Mouse (Mus musculus): ENCODE results near the gene Secisbp2. TPM values are rescaled to one million over a fixed set of nuclear protein-coding genes. Genes with fewer than 3 reads are reported as not detected.

The Secisbp2 gene
- polyA plus RNA-seq, 1 experiment from 2014 or later = 27.7 TPM

GRCm38 (mm10) chr13:51644829-51645789, 6.4 kb upstream of the Secisbp2 start, which contains the start of gene Cks2:
TSS of gene Cks2 (plus strand) at chr13:51645232.
- peak within 1 kb of the TSS; percentile 85 to 87 for H3K27ac ChIP-seq (replicated peaks in 1 of 2; ENCODE audit: control insufficient read depth in 1 of 2, insufficient read depth in 1 of 2, low read depth in 2 of 2, low read length in 2 of 2)
- WGBS = under 1% methylated on average over 83 of the region's 83 CpGs
- no peaks in the 10 kb centered on the region for H3K9me3 ChIP-seq (ENCODE audit: control insufficient read depth, low read length)
- peaks cover 5% of the 10 kb centered on the region; the same call in 1 of the 2 replicates for H3K36me3 ChIP-seq (ENCODE audit: control insufficient read depth, insufficient read depth, low read length)
- peak within 1 kb of the TSS; percentile 93 for H3K9ac ChIP-seq (ENCODE audit: low read length)
- peaks cover 0 to 21% of the 10 kb centered on the region in 2 experiments; a peak in 3 of 4 replicates for H3K4me1 ChIP-seq (ENCODE audit: control insufficient read depth in 2 of 2, insufficient read depth in 2 of 2, low read length in 2 of 2)
- no peaks in the 10 kb centered on the region for H3K27me3 ChIP-seq (ENCODE audit: control insufficient read depth, insufficient read depth, low read length)
- H3K4me3 ChIP-seq (ENCODE audit: control insufficient read depth in 1 of 2, insufficient read depth in 1 of 2, low read depth in 1 of 2, low read length in 2 of 2) = peak within 1 kb of the TSS; percentile 85 to 91
- ATAC-seq (ENCODE audit: insufficient number of reproducible peaks, insufficient read depth, low FRiP score, low read depth) = peak; percentile 95
- peak within 1 kb of the TSS; percentile 69 for H3K4me2 ChIP-seq (ENCODE audit: low read length)

- ATAC-seq (ENCODE audit: insufficient number of reproducible peaks, insufficient read depth, low FRiP score, low read depth) = no peak
- peak overlapping the region; percentile 93 for H3K9ac ChIP-seq (ENCODE audit: low read length)
- H3K27ac ChIP-seq (replicated peaks in 1 of 2; ENCODE audit: control insufficient read depth in 1 of 2, insufficient read depth in 1 of 2, low read depth in 2 of 2, low read length in 2 of 2) = peak overlapping the region; percentile 47 to 87
- H3K4me2 ChIP-seq (ENCODE audit: low read length) = peak overlapping the region; percentile 69
- peak overlapping the region; percentile 85 to 91 for H3K4me3 ChIP-seq (ENCODE audit: control insufficient read depth in 1 of 2, insufficient read depth in 1 of 2, low read depth in 1 of 2, low read length in 2 of 2)
- peaks cover 9% of the 10 kb centered on the region for H3K36me3 ChIP-seq (ENCODE audit: control insufficient read depth, insufficient read depth, low read length)
- H3K4me1 ChIP-seq (ENCODE audit: control insufficient read depth in 2 of 2, insufficient read depth in 2 of 2, low read length in 2 of 2) = peaks cover 0 to 24% of the 10 kb centered on the region in 2 experiments; a peak in 3 of 4 replicates
- no peaks in the 10 kb centered on the region for H3K9me3 ChIP-seq (ENCODE audit: control insufficient read depth, low read length)
- H3K27me3 ChIP-seq (ENCODE audit: control insufficient read depth, insufficient read depth, low read length) = no peaks in the 10 kb centered on the region
- WGBS = 0% methylated on average over 7 of the region's 7 CpGs
Observed at GRCm38 (mm10) chr13:51645872-51646271, 5.6 kb upstream of the Secisbp2 start.

GRCm38 (mm10) chr13:51646362-51647027, 5.0 kb upstream of the Secisbp2 start:
- Histone ChIP-seq H3K9ac (ENCODE audit: low read length) (peak overlapping the region; percentile 93), H3K9me3 (ENCODE audit: control insufficient read depth, low read length) (no peaks in the 10 kb centered on the region)

GRCm38 (mm10) chr13:51647770-51648169, 3.7 kb upstream of the Secisbp2 start:
- Histone ChIP-seq H3K36me3 (ENCODE audit: control insufficient read depth, insufficient read depth, low read length) (peaks cover 19% of the 10 kb centered on the region), H3K27ac (replicated peaks in 1 of 2; ENCODE audit: control insufficient read depth in 1 of 2, insufficient read depth in 1 of 2, low read depth in 2 of 2, low read length in 2 of 2) (no peak overlapping the region), H3K27me3 (ENCODE audit: control insufficient read depth, insufficient read depth, low read length) (no peaks in the 10 kb centered on the region), H3K4me3 (ENCODE audit: control insufficient read depth in 1 of 2, insufficient read depth in 1 of 2, low read depth in 1 of 2, low read length in 2 of 2) (peak overlapping the region in 1 of 2 experiments; percentile 91; a peak in 2 of 4 replicates), H3K9ac (ENCODE audit: low read length) (peak overlapping the region; percentile 46; the same call in 1 of the 2 replicates), H3K4me2 (ENCODE audit: low read length) (peak overlapping the region; percentile 69), H3K4me1 (ENCODE audit: control insufficient read depth in 2 of 2, insufficient read depth in 2 of 2, low read length in 2 of 2) (peaks cover 5 to 33% of the 10 kb centered on the region in 2 experiments; a peak in 3 of 4 replicates), H3K9me3 (ENCODE audit: control insufficient read depth, low read length) (no peaks in the 10 kb centered on the region)
- ATAC-seq (ENCODE audit: insufficient number of reproducible peaks, insufficient read depth, low FRiP score, low read depth) = no peak
- WGBS = 82% methylated on average over 3 of the region's 3 CpGs

More at GRCm38 (mm10) chr13:51646362-51647027, 5.0 kb upstream of the Secisbp2 start:
- no peak overlapping the region for H3K27ac ChIP-seq (replicated peaks in 1 of 2; ENCODE audit: control insufficient read depth in 1 of 2, insufficient read depth in 1 of 2, low read depth in 2 of 2, low read length in 2 of 2)
- ATAC-seq (ENCODE audit: insufficient number of reproducible peaks, insufficient read depth, low FRiP score, low read depth) = no peak
- peak overlapping the region; percentile 69 for H3K4me2 ChIP-seq (ENCODE audit: low read length)
- peak overlapping the region; percentile 85 to 91 for H3K4me3 ChIP-seq (ENCODE audit: control insufficient read depth in 1 of 2, insufficient read depth in 1 of 2, low read depth in 1 of 2, low read length in 2 of 2)
- peaks cover 14% of the 10 kb centered on the region for H3K36me3 ChIP-seq (ENCODE audit: control insufficient read depth, insufficient read depth, low read length)
- no peaks in the 10 kb centered on the region for H3K27me3 ChIP-seq (ENCODE audit: control insufficient read depth, insufficient read depth, low read length)
- H3K4me1 ChIP-seq (ENCODE audit: control insufficient read depth in 2 of 2, insufficient read depth in 2 of 2, low read length in 2 of 2) = peaks cover 3 to 26% of the 10 kb centered on the region in 2 experiments; a peak in 3 of 4 replicates
- 18% methylated on average over 3 of the region's 3 CpGs for WGBS

- Histone ChIP-seq H3K27me3 (ENCODE audit: control insufficient read depth, insufficient read depth, low read length) (no peaks in the 10 kb centered on the region), H3K9ac (ENCODE audit: low read length) (no peak overlapping the region)
- 78% methylated on average over 4 of the region's 4 CpGs for WGBS
Observed at GRCm38 (mm10) chr13:51648237-51648636, 3.3 kb upstream of the Secisbp2 start.

GRCm38 (mm10) chr13:51649740-51650139, 1.8 kb upstream of the Secisbp2 start:
- H3K36me3 ChIP-seq (ENCODE audit: control insufficient read depth, insufficient read depth, low read length) = peaks cover 35% of the 10 kb centered on the region
- H3K4me2 ChIP-seq (ENCODE audit: low read length) = no peak overlapping the region
- peaks cover 5 to 39% of the 10 kb centered on the region in 2 experiments; a peak in 3 of 4 replicates for H3K4me1 ChIP-seq (ENCODE audit: control insufficient read depth in 2 of 2, insufficient read depth in 2 of 2, low read length in 2 of 2)
- no peak overlapping the region for H3K4me3 ChIP-seq (ENCODE audit: control insufficient read depth in 1 of 2, insufficient read depth in 1 of 2, low read depth in 1 of 2, low read length in 2 of 2)
- 64% methylated on average over 1 of the region's 1 CpGs for WGBS
- no peaks in the 10 kb centered on the region for H3K27me3 ChIP-seq (ENCODE audit: control insufficient read depth, insufficient read depth, low read length)
- no peak overlapping the region for H3K27ac ChIP-seq (replicated peaks in 1 of 2; ENCODE audit: control insufficient read depth in 1 of 2, insufficient read depth in 1 of 2, low read depth in 2 of 2, low read length in 2 of 2)
- ATAC-seq (ENCODE audit: insufficient number of reproducible peaks, insufficient read depth, low FRiP score, low read depth) = no peak
- no peaks in the 10 kb centered on the region for H3K9me3 ChIP-seq (ENCODE audit: control insufficient read depth, low read length)
- no peak overlapping the region for H3K9ac ChIP-seq (ENCODE audit: low read length)

More at GRCm38 (mm10) chr13:51648237-51648636, 3.3 kb upstream of the Secisbp2 start:
- Histone ChIP-seq H3K4me1 (ENCODE audit: control insufficient read depth in 2 of 2, insufficient read depth in 2 of 2, low read length in 2 of 2) (peaks cover 5 to 33% of the 10 kb centered on the region in 2 experiments; a peak in 3 of 4 replicates), H3K27ac (replicated peaks in 1 of 2; ENCODE audit: control insufficient read depth in 1 of 2, insufficient read depth in 1 of 2, low read depth in 2 of 2, low read length in 2 of 2) (no peak overlapping the region), H3K36me3 (ENCODE audit: control insufficient read depth, insufficient read depth, low read length) (peaks cover 24% of the 10 kb centered on the region), H3K4me2 (ENCODE audit: low read length) (peak overlapping the region; percentile 69), H3K4me3 (ENCODE audit: control insufficient read depth in 1 of 2, insufficient read depth in 1 of 2, low read depth in 1 of 2, low read length in 2 of 2) (no peak overlapping the region), H3K9me3 (ENCODE audit: control insufficient read depth, low read length) (no peaks in the 10 kb centered on the region)
- no peak for ATAC-seq (ENCODE audit: insufficient number of reproducible peaks, insufficient read depth, low FRiP score, low read depth)

GRCm38 (mm10) chr13:51653159-51653558, 1.7 kb downstream of the Secisbp2 start:
- H3K36me3 ChIP-seq (ENCODE audit: control insufficient read depth, insufficient read depth, low read length) = peaks cover 69% of the 10 kb centered on the region
- 89% methylated on average over 6 of the region's 6 CpGs for WGBS
- no peak for ATAC-seq (ENCODE audit: insufficient number of reproducible peaks, insufficient read depth, low FRiP score, low read depth)

More at GRCm38 (mm10) chr13:51653159-51653558, 1.7 kb downstream of the Secisbp2 start:
- Histone ChIP-seq H3K9me3 (ENCODE audit: control insufficient read depth, low read length) (no peaks in the 10 kb centered on the region), H3K4me3 (ENCODE audit: control insufficient read depth in 1 of 2, insufficient read depth in 1 of 2, low read depth in 1 of 2, low read length in 2 of 2) (no peak overlapping the region), H3K27me3 (ENCODE audit: control insufficient read depth, insufficient read depth, low read length) (no peaks in the 10 kb centered on the region), H3K4me2 (ENCODE audit: low read length) (no peak overlapping the region), H3K9ac (ENCODE audit: low read length) (no peak overlapping the region), H3K4me1 (ENCODE audit: control insufficient read depth in 2 of 2, insufficient read depth in 2 of 2, low read length in 2 of 2) (peaks cover 5 to 21% of the 10 kb centered on the region in 2 experiments; a peak in 2 of 4 replicates), H3K27ac (replicated peaks in 1 of 2; ENCODE audit: control insufficient read depth in 1 of 2, insufficient read depth in 1 of 2, low read depth in 2 of 2, low read length in 2 of 2) (no peak overlapping the region)

All from heart, embryonic 14.5 days (tissue).